Mouse (Mus musculus) forebrain, embryonic 14.5 days (tissue): ENCODE results near the gene Large1. TPM values are rescaled to one million over a fixed set of nuclear protein-coding genes. Genes with fewer than 3 reads are reported as not detected.
A peak's percentile ranks its signal among the peaks of the same experiment; 100 is the strongest.
"Not testable (repeated sequence)": the region's sequence is repeated elsewhere in the genome, so short reads cannot be mapped to it uniquely, and the experiment has no call there.

Experiments
- ATAC-seq: fragments of 200-750 bp; cut with Nextera tagmentation; 2 replicates; pipeline ENCODE4 v1.8.0; 2017; ENCODE audit warnings: mild to moderate bottlenecking, moderate library complexity
- DNase-seq: peaks from one replicate; pipeline ENCODE4 v3.0.0-alpha.2; 2015; ENCODE audit warnings: low spot score
- H3K27ac ChIP-seq: fragments of 300-500 bp; sonication (generic); 2 replicates; pipeline ENCODE4 v1.5.1; 2014; ENCODE audit warnings: low read depth, mild to moderate bottlenecking, control low read depth, low read length, moderate library complexity
- H3K27me3 ChIP-seq: fragments of 300-500 bp; sonication (generic); replicated peaks from 2 replicates; pipeline ENCODE4 v1.6.1; 2014; ENCODE audit warnings: low read length, control low read depth, mixed read lengths; ENCODE audit not compliant: control insufficient read depth, insufficient read depth
- H3K36me3 ChIP-seq: fragments of 300-500 bp; sonication (generic); 2 replicates; pipeline ENCODE4 v1.6.1; 2014; ENCODE audit warnings: low read length, control low read depth; ENCODE audit not compliant: control insufficient read depth, insufficient read depth
- H3K4me1 ChIP-seq: fragments of 300-500 bp; sonication (generic); 2 replicates; pipeline ENCODE4 v1.6.1; 2014; ENCODE audit warnings: antibody characterized with exemption, low read length, control low read depth; ENCODE audit not compliant: control insufficient read depth, insufficient read depth
- H3K4me2 ChIP-seq: fragments of 300-500 bp; sonication (generic); 2 replicates; pipeline ENCODE4 v1.6.1; 2014; ENCODE audit warnings: mild to moderate bottlenecking, control low read depth, low read length
- H3K4me3 ChIP-seq: fragments of 300-500 bp; sonication (generic); 2 replicates; pipeline ENCODE4 v1.5.1; 2014; ENCODE audit warnings: low read depth, low read length, control low read depth
- H3K9ac ChIP-seq: fragments of 300-500 bp; sonication (generic); 2 replicates; pipeline ENCODE4 v1.6.1; 2014; ENCODE audit warnings: mild to moderate bottlenecking, low read length, control low read depth, moderate library complexity
- H3K9me3 ChIP-seq: fragments of 300-500 bp; sonication (generic); replicated peaks from 2 replicates; pipeline ENCODE4 v1.6.1; 2016; ENCODE audit warnings: low read length, control low read depth, mixed read lengths; ENCODE audit not compliant: control insufficient read depth
- WGBS: fragments of 180-500 bp; shearing (Covaris S2); extraction: QIAGEN DNeasy Blood & Tissue Kit; methylation state at CpG from one replicate; pipeline ENCODE4 v1.1.7; 2014; 5-methylcytosine and 5-hydroxymethylcytosine counted together
- polyA plus RNA-seq: library from polyadenylated mRNA; unstranded; fragments of >200 nt; fragmentation: Nextera tagmentation; extraction: Ambion mirVana; gene quantifications from 2 replicates; pipeline ENCODE4 v1.2.1, GENCODE M21; 2014

Gene Large1
- polyA plus RNA-seq, 1 experiment from 2014 or later, result 19.6 TPM

DNA sequence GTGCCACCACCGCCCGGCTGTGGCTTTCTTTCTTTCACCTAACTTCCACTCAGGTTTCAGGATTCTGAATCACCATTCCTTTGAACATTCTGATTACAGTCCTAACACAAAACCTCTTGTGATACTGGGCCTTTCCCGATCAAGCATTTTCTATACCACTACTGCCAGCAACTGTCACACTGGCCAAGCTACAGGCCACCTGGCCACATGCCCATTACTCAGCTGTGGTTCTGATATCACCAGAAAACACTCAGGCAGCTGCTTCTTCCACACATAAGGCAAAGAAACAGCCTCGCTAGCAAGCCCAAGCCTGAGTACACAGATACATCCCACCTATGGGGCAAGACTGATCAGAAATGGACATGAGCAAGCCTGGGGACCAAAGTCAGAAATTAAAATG is 71.3 kb downstream of the Large1 start:
- no peaks in the 10 kb centered on the region for H3K27me3 ChIP-seq
- H3K36me3 ChIP-seq, result no peaks in the 10 kb centered on the region
- H3K4me3 ChIP-seq, result no peak overlapping the region
- no peak for ATAC-seq
- 88% methylated on average over 4 of the region's 4 CpGs for WGBS
- no peak overlapping the region for H3K27ac ChIP-seq
- no peak for DNase-seq
- H3K9me3 ChIP-seq, result no peaks in the 10 kb centered on the region
- H3K9ac ChIP-seq, result no peak overlapping the region
- no peaks in the 10 kb centered on the region for H3K4me1 ChIP-seq
- no peak overlapping the region for H3K4me2 ChIP-seq

- Histone ChIP-seq H3K9me3 (no peaks in the 10 kb centered on the region), H3K4me1 (no peaks in the 10 kb centered on the region), H3K4me3 (no peak overlapping the region), H3K36me3 (no peaks in the 10 kb centered on the region), H3K27me3 (no peaks in the 10 kb centered on the region), H3K27ac (no peak overlapping the region), H3K4me2 (no peak overlapping the region), H3K9ac (no peak overlapping the region)
- 93% methylated on average over 4 of the region's 4 CpGs for WGBS
- DNase-seq (no peak), ATAC-seq (no peak)
These were observed 77.3 kb downstream of the Large1 start for GRCm38 (mm10) chr8:73276015-73276414.

GRCm38 (mm10) chr8:73275445-73275844 is 77.9 kb downstream of the Large1 start:
- DNase-seq, H3K4me1 ChIP-seq, H3K9ac ChIP-seq, H3K4me2 ChIP-seq, ATAC-seq, H3K36me3 ChIP-seq, H3K27me3 ChIP-seq, H3K4me3 ChIP-seq, H3K9me3 ChIP-seq, H3K27ac ChIP-seq: not testable (repeated sequence)
- 73% methylated on average over 4 of the region's 4 CpGs for WGBS

GRCm38 (mm10) chr8:73273150-73273549 is 80.2 kb downstream of the Large1 start:
- Histone ChIP-seq H3K27ac (no peak overlapping the region), H3K36me3 (no peaks in the 10 kb centered on the region), H3K9ac (no peak overlapping the region), H3K4me1 (no peaks in the 10 kb centered on the region), H3K9me3 (no peaks in the 10 kb centered on the region), H3K4me2 (no peak overlapping the region), H3K27me3 (no peaks in the 10 kb centered on the region), H3K4me3 (no peak overlapping the region)
- no peak for ATAC-seq
- no peak for DNase-seq

GRCm38 (mm10) chr8:73270991-73271390 is 82.3 kb downstream of the Large1 start:
- no peak overlapping the region for H3K4me3 ChIP-seq
- no peaks in the 10 kb centered on the region for H3K36me3 ChIP-seq
- peak; percentile 30 for DNase-seq
- H3K4me1 ChIP-seq, result no peaks in the 10 kb centered on the region
- H3K9me3 ChIP-seq, result no peaks in the 10 kb centered on the region
- H3K9ac ChIP-seq, result no peak overlapping the region
- H3K4me2 ChIP-seq, result no peak overlapping the region
- ATAC-seq, result no peak
- H3K27ac ChIP-seq, result no peak overlapping the region
- H3K27me3 ChIP-seq, result no peaks in the 10 kb centered on the region

DNA sequence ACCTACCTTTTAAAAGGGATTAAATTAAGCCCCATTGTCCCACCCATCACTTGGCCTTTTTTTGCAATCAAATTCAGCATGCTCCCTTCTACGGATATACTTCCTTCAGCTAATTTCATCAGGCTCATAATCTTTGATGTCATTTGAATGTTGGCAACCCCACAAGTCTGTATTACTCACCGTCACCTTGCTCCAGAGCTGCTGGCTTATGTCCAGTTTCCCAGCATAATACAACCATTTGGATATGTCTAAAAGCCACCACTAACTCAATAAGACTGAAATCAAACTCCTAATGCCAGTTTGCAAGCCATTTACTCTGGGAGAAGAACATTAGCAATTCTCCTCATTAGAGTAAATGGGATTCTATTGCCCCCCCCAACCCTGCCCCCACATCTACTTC is 95.4 kb downstream of the Large1 start:
- Histone ChIP-seq H3K27ac (no peak overlapping the region), H3K27me3 (no peaks in the 10 kb centered on the region), H3K9me3 (no peaks in the 10 kb centered on the region; the same call in 1 of the 2 replicates), H3K4me2 (no peak overlapping the region), H3K4me3 (no peak overlapping the region), H3K36me3 (no peaks in the 10 kb centered on the region), H3K9ac (no peak overlapping the region), H3K4me1 (no peaks in the 10 kb centered on the region)
- DNase-seq (no peak), ATAC-seq (no peak)
- WGBS, result 57% methylated on average over 2 of the region's 2 CpGs

DNA sequence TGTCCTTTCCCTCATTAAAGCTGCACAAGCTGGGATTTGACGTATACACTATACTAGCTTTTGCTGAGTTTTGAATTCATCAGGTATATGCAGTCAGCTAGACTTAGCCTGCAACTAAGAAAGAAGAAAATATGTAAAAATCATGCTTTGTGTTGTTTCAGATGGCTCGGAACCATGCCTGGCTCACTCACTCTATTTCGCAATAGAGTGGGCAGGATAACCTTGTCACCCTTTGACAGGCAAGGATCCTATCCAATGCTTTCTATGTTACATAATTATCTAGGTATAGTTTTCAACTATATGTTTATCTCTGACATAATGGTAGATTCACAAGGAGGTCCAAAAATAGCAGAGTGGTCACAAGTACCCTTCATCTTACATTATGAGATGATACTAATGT is 109.2 kb downstream of the Large1 start:
- no peaks in the 10 kb centered on the region for H3K36me3 ChIP-seq
- WGBS, result 95% methylated on average over 3 of the region's 3 CpGs
- ATAC-seq, result no peak
- DNase-seq, result no peak
- no peak overlapping the region for H3K4me3 ChIP-seq
- no peak overlapping the region for H3K9ac ChIP-seq
- no peak overlapping the region for H3K4me2 ChIP-seq
- no peaks in the 10 kb centered on the region for H3K4me1 ChIP-seq
- no peak overlapping the region for H3K27ac ChIP-seq
- no peaks in the 10 kb centered on the region for H3K27me3 ChIP-seq
- H3K9me3 ChIP-seq, result peaks cover 7% of the 10 kb centered on the region

GRCm38 (mm10) chr8:73242066-73242465 is 111.3 kb downstream of the Large1 start:
- Histone ChIP-seq H3K9me3 (peaks cover 7% of the 10 kb centered on the region), H3K27me3 (no peaks in the 10 kb centered on the region), H3K4me3 (no peak overlapping the region), H3K4me2 (no peak overlapping the region), H3K4me1 (no peaks in the 10 kb centered on the region), H3K36me3 (no peaks in the 10 kb centered on the region), H3K27ac (no peak overlapping the region), H3K9ac (no peak overlapping the region)
- ATAC-seq (no peak), DNase-seq (no peak)
- 83% methylated on average over 1 of the region's 1 CpGs for WGBS

- no peak for ATAC-seq
- Histone ChIP-seq H3K4me3 (no peak overlapping the region), H3K9ac (no peak overlapping the region), H3K9me3 (no peaks in the 10 kb centered on the region), H3K4me2 (no peak overlapping the region), H3K36me3 (no peaks in the 10 kb centered on the region), H3K4me1 (no peaks in the 10 kb centered on the region), H3K27ac (no peak overlapping the region), H3K27me3 (no peaks in the 10 kb centered on the region)
- DNase-seq, result no peak
- WGBS, result 96% methylated on average over 1 of the region's 1 CpGs
These were observed 119.1 kb downstream of the Large1 start for GRCm38 (mm10) chr8:73234209-73234608.
